Mouse (Mus musculus) hindbrain, postnatal 0 days (tissue): ENCODE measurements around the gene Apobec4. TPM values are rescaled to one million over a fixed set of nuclear protein-coding genes. Genes with fewer than 3 reads are reported as not detected.

Experiments
- ATAC-seq: fragments of 200-750 bp; cut with Nextera tagmentation; 2 replicates; pipeline ENCODE4 v1.8.0; 2017; ENCODE audit warnings: mild to moderate bottlenecking, moderate TSS enrichment, moderate library complexity
- DNase-seq: peaks from one replicate; pipeline ENCODE4 v3.0.0-alpha.2; 2015; ENCODE audit warnings: low spot score
- H3K27ac ChIP-seq: fragments of 300-500 bp; sonication (generic); 2 replicates; pipeline ENCODE4 v1.5.1; 2014; ENCODE audit warnings: mild to moderate bottlenecking
- H3K27me3 ChIP-seq: fragments of 300-500 bp; sonication (generic); 2 replicates; pipeline ENCODE4 v1.6.1; 2014; ENCODE audit warnings: low read length, mixed read lengths; ENCODE audit not compliant: insufficient read depth
- H3K36me3 ChIP-seq: fragments of 300-500 bp; sonication (generic); 2 replicates; pipeline ENCODE4 v1.6.1; 2014; ENCODE audit warnings: low read length, mixed read lengths; ENCODE audit not compliant: insufficient read depth
- H3K4me1 ChIP-seq: fragments of 300-500 bp; sonication (generic); 2 replicates; pipeline ENCODE4 v1.6.1; 2014; ENCODE audit warnings: antibody characterized with exemption, low read length, mixed read lengths; ENCODE audit not compliant: insufficient read depth
- H3K4me2 ChIP-seq: fragments of 300-500 bp; sonication (generic); 2 replicates; pipeline ENCODE4 v1.6.1; 2014; ENCODE audit warnings: low read depth, mild to moderate bottlenecking, low read length, moderate library complexity, mixed read lengths
- H3K4me3 ChIP-seq: fragments of 300-500 bp; sonication (generic); 2 replicates; pipeline ENCODE4 v1.5.1; 2014; ENCODE audit warnings: low read length
- H3K9ac ChIP-seq: fragments of 300-500 bp; sonication (generic); replicated peaks from 2 replicates; pipeline ENCODE4 v1.6.1; 2014; ENCODE audit warnings: mild to moderate bottlenecking, low read length, moderate library complexity, mixed read lengths
- H3K9me3 ChIP-seq: fragments of 300-500 bp; sonication (generic); 2 replicates; pipeline ENCODE4 v1.6.1; 2016; ENCODE audit warnings: low read length, mixed read lengths
- CTCF ChIP-seq: IDR thresholded peaks from 2 replicates; pipeline ENCODE4 v1.5.1; 2016; ENCODE audit warnings: antibody characterized with exemption, control low read depth, low read depth
- WGBS: fragments of 180-500 bp; shearing (Covaris S2); extraction: QIAGEN DNeasy Blood & Tissue Kit; methylation state at CpG from one replicate; pipeline ENCODE4 v1.1.7; 2014; 5-methylcytosine and 5-hydroxymethylcytosine counted together
- polyA plus RNA-seq: library from polyadenylated mRNA; unstranded; fragments of >200 nt; fragmentation: Nextera tagmentation; extraction: Ambion mirVana; gene quantifications from 2 replicates; pipeline ENCODE4 v1.2.1, GENCODE M21; 2015
- total RNA-seq: library from RNA; depleted of rRNA; stranded (reverse); fragments of >200 nt; gene quantifications from 2 replicates; pipeline ENCODE4 v1.2.3, GENCODE M21; 2014; rRNA removed

The Apobec4 gene
- total and polyA plus RNA-seq, 2 experiments from 2014 or later, result not detected

DNA sequence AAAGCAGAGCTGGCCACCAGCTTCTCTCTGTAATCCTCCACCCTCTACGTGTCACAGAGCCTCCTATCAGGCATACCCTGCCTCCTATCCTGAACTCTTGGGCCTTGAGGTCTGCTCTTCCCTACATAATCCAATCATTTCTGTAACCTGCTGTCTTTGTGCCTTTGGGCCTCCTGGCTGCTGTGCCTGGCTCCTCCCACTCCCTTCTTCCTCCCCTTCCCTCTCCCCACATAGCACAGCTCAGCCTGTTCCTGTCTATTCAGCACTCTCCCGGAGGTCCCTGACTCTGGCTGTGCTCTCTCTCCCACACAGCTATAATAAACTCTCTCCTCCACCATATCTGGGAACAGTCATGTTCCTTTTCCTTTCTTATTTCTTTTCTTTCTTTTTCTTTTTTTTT is 49.5 kb downstream of the Apobec4 start, which contains the start of gene Ncf2:
TSS of gene Ncf2 (plus strand) at position 298 of the 400 bp plus-strand sequence.
- no peaks in the 10 kb centered on the region for H3K9me3 ChIP-seq
- H3K4me2 ChIP-seq, result no peak within 1 kb of the TSS
- no peak within 1 kb of the TSS for H3K27ac ChIP-seq
- ATAC-seq (0 out of 2 replicates have a peak, but pooled peaks have one; percentile 59), DNase-seq (peak; percentile 19)
- no peaks in the 10 kb centered on the region for H3K27me3 ChIP-seq
- no peak within 1 kb of the TSS for H3K4me3 ChIP-seq
- TF ChIP-seq CTCF, result no peak
- H3K9ac ChIP-seq, result no peak within 1 kb of the TSS
- H3K36me3 ChIP-seq, result no peaks in the 10 kb centered on the region
- H3K4me1 ChIP-seq, result no peaks in the 10 kb centered on the region
- 21% methylated on average over 2 of the region's 2 CpGs for WGBS

DNA sequence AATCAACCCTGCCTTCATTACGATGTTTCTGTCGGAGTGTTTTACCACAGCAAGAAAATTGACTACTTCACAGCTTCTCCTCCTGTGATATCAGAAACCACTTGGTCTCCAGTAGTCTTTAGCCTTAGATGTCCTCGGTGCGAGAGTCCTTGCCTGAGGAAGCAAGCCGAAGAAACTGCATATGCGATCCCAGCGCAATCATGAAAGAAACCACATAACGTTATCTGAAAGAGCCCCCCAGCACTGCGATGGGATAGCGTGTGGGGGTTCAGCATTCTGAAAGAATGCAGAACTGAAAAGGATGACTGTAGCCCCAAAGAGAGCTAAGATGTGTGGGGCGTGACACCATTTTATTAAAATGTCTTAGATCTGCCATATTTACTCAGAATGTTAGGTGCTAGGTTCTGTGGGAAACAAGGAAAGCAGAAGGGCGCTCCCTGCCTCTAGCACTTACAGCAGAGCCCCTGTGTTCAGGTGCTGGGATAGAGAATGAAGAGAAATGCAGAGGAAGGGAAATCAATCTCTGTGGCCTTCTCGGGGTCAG is 50.4 kb downstream of the Apobec4 start:
- ATAC-seq, result no peak
- DNase-seq, result no peak
- TF ChIP-seq CTCF, result no peak
- no peak overlapping the region for H3K4me2 ChIP-seq
- no peaks in the 10 kb centered on the region for H3K4me1 ChIP-seq
- H3K4me3 ChIP-seq, result no peak overlapping the region
- no peak overlapping the region for H3K27ac ChIP-seq
- 87% methylated on average over 13 of the region's 13 CpGs for WGBS
- H3K9ac ChIP-seq, result no peak overlapping the region
- H3K36me3 ChIP-seq, result no peaks in the 10 kb centered on the region
- no peaks in the 10 kb centered on the region for H3K27me3 ChIP-seq
- no peaks in the 10 kb centered on the region for H3K9me3 ChIP-seq

DNA sequence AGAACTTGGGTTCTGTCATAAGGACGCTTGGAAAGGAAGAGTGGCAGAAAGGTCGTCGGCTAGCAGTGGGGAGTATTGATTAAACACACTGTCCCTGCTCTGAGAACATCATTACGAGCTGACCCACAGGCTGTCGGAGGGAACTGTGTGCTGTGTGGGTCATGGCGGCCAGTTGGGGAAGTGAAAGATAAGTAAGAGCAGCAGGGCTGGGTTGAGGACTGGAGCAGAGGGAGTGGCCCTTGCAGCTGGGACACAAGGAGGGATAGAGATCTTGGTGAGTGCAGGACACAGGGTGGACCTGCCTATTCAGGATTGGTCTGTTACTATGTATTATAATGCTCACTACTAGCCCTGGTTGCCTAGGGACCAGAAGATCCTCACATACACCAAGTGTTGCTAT is 54.6 kb downstream of the Apobec4 start:
- DNase-seq, result no peak
- Histone ChIP-seq H3K4me3 (no peak overlapping the region), H3K27me3 (no peaks in the 10 kb centered on the region), H3K4me1 (peaks cover 4% of the 10 kb centered on the region; the same call in 1 of the 2 replicates), H3K4me2 (no peak overlapping the region), H3K36me3 (no peaks in the 10 kb centered on the region), H3K9me3 (no peaks in the 10 kb centered on the region), H3K9ac (no peak overlapping the region), H3K27ac (no peak overlapping the region)
- WGBS, result 87% methylated on average over 6 of the region's 6 CpGs
- no peak for TF ChIP-seq CTCF
- no peak for ATAC-seq

Other genes starting within 250 kb of the Apobec4 start
- gene Rgl1, start 15.8 kb downstream of the Apobec4 start, total RNA-seq, result 16.1 and 17.6 TPM in 2 replicates
- gene Rgl1, start 15.8 kb downstream of the Apobec4 start, polyA plus RNA-seq, result 16.0 and 17.0 TPM in 2 replicates
- 108 and 118 TPM in 2 replicates for gene Arpc5, start 16.0 kb downstream of the Apobec4 start, total RNA-seq
- gene Arpc5, start 16.0 kb downstream of the Apobec4 start, polyA plus RNA-seq, result 312 and 319 TPM in 2 replicates
- 3.7 and 16.7 TPM in 2 replicates for gene Ncf2, start 49.6 kb downstream of the Apobec4 start, total RNA-seq
- 1.8 and 3.5 TPM in 2 replicates for gene Ncf2, start 49.6 kb downstream of the Apobec4 start, polyA plus RNA-seq
- 60.8 and 65.0 TPM in 2 replicates for gene Smg7, start 152.1 kb downstream of the Apobec4 start, total RNA-seq
- 24.6 and 26.9 TPM in 2 replicates for gene Smg7, start 152.1 kb downstream of the Apobec4 start, polyA plus RNA-seq
- gene Nmnat2, start 204.4 kb downstream of the Apobec4 start, total RNA-seq, result 120 and 121 TPM in 2 replicates
- 58.0 and 70.5 TPM in 2 replicates for gene Nmnat2, start 204.4 kb downstream of the Apobec4 start, polyA plus RNA-seq